Mouse (Mus musculus): ENCODE measurements around the gene Myom1. TPM values are rescaled to one million over a fixed set of nuclear protein-coding genes. Genes with fewer than 3 reads are reported as not detected.

The Myom1 gene
- polyA plus RNA-seq, 2 experiments: 29.6 to 33.2 TPM

GRCm38 (mm10) chr17:71159720-71160119 lies 157.3 kb downstream of the Myom1 start:
- Histone ChIP-seq H3K9ac (ENCODE audit: low read depth, low read length, severe bottlenecking) (peak overlapping the region; percentile 1; the same call in 1 of the 2 replicates), H3K27me3 (ENCODE audit: control insufficient read depth, insufficient read depth, low read length) (no peaks in the 10 kb centered on the region), H3K9me3 (ENCODE audit: control insufficient read depth, low read length) (no peaks in the 10 kb centered on the region), H3K27ac (replicated peaks; ENCODE audit: low read depth, low read length) (peak overlapping the region; percentile 79), H3K36me3 (ENCODE audit: control insufficient read depth, insufficient read depth, low read length) (no peaks in the 10 kb centered on the region), H3K4me3 (replicated peaks; ENCODE audit: low read length) (no peak overlapping the region), H3K4me1 (ENCODE audit: control insufficient read depth, insufficient read depth, low read length) (peaks cover 17% of the 10 kb centered on the region), H3K4me2 (replicated peaks; ENCODE audit: low read depth, low read length, severe bottlenecking) (no peak overlapping the region)
- DNase-seq (ENCODE audit: low spot score): peak; percentile 32
- WGBS: 33% methylated on average over 8 of the region's 8 CpGs
- no peak for TF ChIP-seq POLR2A (IDR thresholded peaks at IDR 0.05; ENCODE audit: borderline replicate concordance, extremely low read depth, insufficient read depth, insufficient read length)
- ATAC-seq (ENCODE audit: low FRiP score, low read depth): no peak

- DNase-seq (ENCODE audit: low spot score) (no peak), ATAC-seq (ENCODE audit: low FRiP score, low read depth) (no peak)
- H3K27ac ChIP-seq (replicated peaks; ENCODE audit: low read depth, low read length): peak overlapping the region; percentile 79; the same call in 1 of the 2 replicates
- H3K27me3 ChIP-seq (ENCODE audit: control insufficient read depth, insufficient read depth, low read length): no peaks in the 10 kb centered on the region
- no peak for TF ChIP-seq POLR2A (IDR thresholded peaks at IDR 0.05; ENCODE audit: borderline replicate concordance, extremely low read depth, insufficient read depth, insufficient read length)
- WGBS: 87% methylated on average over 8 of the region's 8 CpGs
- no peak overlapping the region; the same call in 1 of the 2 replicates for H3K9ac ChIP-seq (ENCODE audit: low read depth, low read length, severe bottlenecking)
- H3K4me1 ChIP-seq (ENCODE audit: control insufficient read depth, insufficient read depth, low read length): peaks cover 17% of the 10 kb centered on the region
- H3K36me3 ChIP-seq (ENCODE audit: control insufficient read depth, insufficient read depth, low read length): no peaks in the 10 kb centered on the region
- H3K4me2 ChIP-seq (replicated peaks; ENCODE audit: low read depth, low read length, severe bottlenecking): no peak overlapping the region
- no peaks in the 10 kb centered on the region for H3K9me3 ChIP-seq (ENCODE audit: control insufficient read depth, low read length)
- no peak overlapping the region for H3K4me3 ChIP-seq (replicated peaks; ENCODE audit: low read length)
Observed at GRCm38 (mm10) chr17:71160244-71160995, 158.0 kb downstream of the Myom1 start.

- Histone ChIP-seq H3K36me3 (ENCODE audit: control insufficient read depth, insufficient read depth, low read length) (no peaks in the 10 kb centered on the region), H3K4me1 (ENCODE audit: control insufficient read depth, insufficient read depth, low read length) (peaks cover 3% of the 10 kb centered on the region), H3K4me2 (replicated peaks; ENCODE audit: low read depth, low read length, severe bottlenecking) (no peak overlapping the region), H3K4me3 (replicated peaks; ENCODE audit: low read length) (no peak overlapping the region), H3K27ac (replicated peaks; ENCODE audit: low read depth, low read length) (no peak overlapping the region), H3K27me3 (ENCODE audit: control insufficient read depth, insufficient read depth, low read length) (no peaks in the 10 kb centered on the region), H3K9me3 (ENCODE audit: control insufficient read depth, low read length) (no peaks in the 10 kb centered on the region), H3K9ac (ENCODE audit: low read depth, low read length, severe bottlenecking) (no peak overlapping the region)
- TF ChIP-seq POLR2A (IDR thresholded peaks at IDR 0.05; ENCODE audit: borderline replicate concordance, extremely low read depth, insufficient read depth, insufficient read length): no peak
- ATAC-seq (ENCODE audit: low FRiP score, low read depth) (no peak), DNase-seq (ENCODE audit: low spot score) (no peak)
- 72% methylated on average over 6 of the region's 6 CpGs for WGBS
Observed at GRCm38 (mm10) chr17:71164991-71165390, 162.6 kb downstream of the Myom1 start.

- Histone ChIP-seq H3K27me3 (ENCODE audit: control insufficient read depth, insufficient read depth, low read length) (no peaks in the 10 kb centered on the region), H3K27ac (replicated peaks; ENCODE audit: low read depth, low read length) (no peak overlapping the region), H3K9ac (ENCODE audit: low read depth, low read length, severe bottlenecking) (no peak overlapping the region), H3K9me3 (ENCODE audit: control insufficient read depth, low read length) (no peaks in the 10 kb centered on the region), H3K4me1 (ENCODE audit: control insufficient read depth, insufficient read depth, low read length) (no peaks in the 10 kb centered on the region), H3K4me2 (replicated peaks; ENCODE audit: low read depth, low read length, severe bottlenecking) (no peak overlapping the region), H3K36me3 (ENCODE audit: control insufficient read depth, insufficient read depth, low read length) (no peaks in the 10 kb centered on the region), H3K4me3 (replicated peaks; ENCODE audit: low read length) (no peak overlapping the region)
- DNase-seq (ENCODE audit: low spot score) (no peak), ATAC-seq (ENCODE audit: low FRiP score, low read depth) (no peak)
- WGBS: 75% methylated on average over 5 of the region's 5 CpGs
- no peak for TF ChIP-seq POLR2A (IDR thresholded peaks at IDR 0.05; ENCODE audit: borderline replicate concordance, extremely low read depth, insufficient read depth, insufficient read length)
Observed at GRCm38 (mm10) chr17:71168205-71168815, 165.9 kb downstream of the Myom1 start.

- no peak for DNase-seq (ENCODE audit: low spot score)
- Histone ChIP-seq H3K4me2 (replicated peaks; ENCODE audit: low read depth, low read length, severe bottlenecking) (no peak overlapping the region), H3K27me3 (ENCODE audit: control insufficient read depth, insufficient read depth, low read length) (no peaks in the 10 kb centered on the region), H3K27ac (replicated peaks; ENCODE audit: low read depth, low read length) (no peak overlapping the region), H3K9ac (ENCODE audit: low read depth, low read length, severe bottlenecking) (no peak overlapping the region), H3K9me3 (ENCODE audit: control insufficient read depth, low read length) (no peaks in the 10 kb centered on the region), H3K36me3 (ENCODE audit: control insufficient read depth, insufficient read depth, low read length) (no peaks in the 10 kb centered on the region), H3K4me3 (replicated peaks; ENCODE audit: low read length) (no peak overlapping the region), H3K4me1 (ENCODE audit: control insufficient read depth, insufficient read depth, low read length) (no peaks in the 10 kb centered on the region)
- ATAC-seq (ENCODE audit: low FRiP score, low read depth): no peak
- WGBS: 72% methylated on average over 9 of the region's 9 CpGs
- TF ChIP-seq POLR2A (IDR thresholded peaks at IDR 0.05; ENCODE audit: borderline replicate concordance, extremely low read depth, insufficient read depth, insufficient read length): no peak
Observed at GRCm38 (mm10) chr17:71168846-71169245, 166.4 kb downstream of the Myom1 start.

All from limb, embryonic 14.5 days (tissue).